Mouse (Mus musculus) spleen, postnatal 36 days (tissue): ENCODE measurements around the gene Neurl4.
"Not testable (repeated sequence)": the region's sequence is repeated elsewhere in the genome, so short reads cannot be mapped to it uniquely, and the experiment has no call there.

Source experiments
- DNase-seq, 2 experiments: peaks; one replicate each; pipeline ENCODE4 v3.0.0; 2022; ENCODE audit warnings: low spot score in 2 of 2, mixed read lengths in 1 of 2

The Neurl4 gene

GRCm38 (mm10) chr11:69953267-69953915 lies 52.5 kb downstream of the Neurl4 start:
- DNase-seq, result no peak

GRCm38 (mm10) chr11:69955618-69956017 lies 54.7 kb downstream of the Neurl4 start:
- DNase-seq, result not testable (repeated sequence)

GRCm38 (mm10) chr11:69956218-69956617 lies 55.3 kb downstream of the Neurl4 start:
- DNase-seq, result no peak

GRCm38 (mm10) chr11:69960616-69961015 lies 59.7 kb downstream of the Neurl4 start:
- DNase-seq, result no peak

- no peak for DNase-seq
Observed at GRCm38 (mm10) chr11:69961841-69962240, 61.0 kb downstream of the Neurl4 start.
